Mouse (Mus musculus): ENCODE data around the gene Vezt.

GRCm38 (mm10) chr10:94013196-94013595 lies 22.4 kb downstream of the Vezt start:
- peak; percentile 75 for TF ChIP-seq CTCF (IDR thresholded peaks at IDR 0.05; ENCODE audit: low read depth, low read length)
- no peak for TF ChIP-seq POLR2A (IDR thresholded peaks at IDR 0.05; ENCODE audit: extremely low read depth, insufficient read depth, low read length)
